Mouse (Mus musculus): ENCODE results near the gene Kmt2d.

GRCm38 (mm10) chr15:98866501-98866900 lies 4.5 kb downstream of the Kmt2d start:
- TF ChIP-seq CTCF (IDR thresholded peaks at IDR 0.05; ENCODE audit: insufficient read depth, low read depth, low read length) (no peak), POLR2A (IDR thresholded peaks at IDR 0.05; ENCODE audit: insufficient read depth, low read depth, low read length) (no peak)
